Mouse (Mus musculus) thymus, postnatal 14 days (tissue): Measurements from ENCODE around the gene 1810009A15Rik.

Experiments
- DNase-seq: peaks from one replicate; pipeline ENCODE4 v3.0.0; 2021

1810009A15Rik gene

DNA sequence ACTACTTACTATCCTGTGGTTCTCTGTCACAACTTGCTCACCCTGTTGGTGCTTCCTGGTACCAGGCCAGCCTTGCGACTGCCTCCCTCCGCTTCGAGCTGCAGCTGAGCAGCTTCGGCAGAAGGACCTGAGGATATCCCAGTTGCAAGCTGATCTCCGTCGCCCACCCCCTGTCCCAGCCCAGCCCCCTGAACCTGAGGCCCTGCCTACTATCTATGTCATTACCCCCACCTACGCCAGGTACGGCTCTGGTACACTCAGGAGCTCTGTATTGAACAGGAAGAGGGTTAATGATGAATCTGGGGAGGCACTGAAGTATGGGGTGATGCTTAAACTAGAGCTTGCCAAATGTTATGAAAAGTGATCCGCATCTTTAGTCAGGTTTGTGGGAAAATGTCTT, 33.1 kb downstream of the 1810009A15Rik start:
- DNase-seq, result no peak

GRCm38 (mm10) chr19:8926766-8927165, 38.1 kb downstream of the 1810009A15Rik start:
- no peak for DNase-seq

DNA sequence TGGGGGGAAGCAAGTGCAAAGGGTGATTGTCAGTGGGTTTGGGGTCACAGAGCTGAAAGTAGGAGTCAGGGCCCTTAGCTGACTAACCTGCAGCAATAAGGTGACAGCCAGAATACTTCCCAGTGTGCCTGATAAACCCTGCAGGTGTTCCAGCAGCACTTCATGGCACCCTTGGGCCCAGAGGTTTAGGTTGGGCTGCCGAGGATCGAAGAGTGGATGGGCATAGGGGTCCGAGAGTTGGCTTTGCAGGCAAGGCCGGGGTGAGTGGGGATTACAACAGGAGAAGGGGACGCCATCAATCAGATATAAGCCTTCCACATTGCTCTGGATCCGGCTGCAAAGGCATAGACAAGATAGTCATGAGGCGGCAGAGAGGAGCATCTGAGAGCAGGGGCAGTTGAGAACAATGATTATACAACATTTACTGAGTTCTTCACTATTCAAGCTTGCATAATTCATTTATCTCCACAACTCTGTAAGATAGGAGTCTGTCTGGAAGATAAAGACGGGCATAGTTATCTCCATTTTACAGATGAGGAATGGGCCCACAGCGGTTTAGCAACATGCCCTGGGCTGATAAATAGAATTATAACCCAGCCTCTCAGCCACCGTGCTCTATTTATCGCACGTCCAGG, 39.4 kb downstream of the 1810009A15Rik start:
- DNase-seq, result no peak

DNA sequence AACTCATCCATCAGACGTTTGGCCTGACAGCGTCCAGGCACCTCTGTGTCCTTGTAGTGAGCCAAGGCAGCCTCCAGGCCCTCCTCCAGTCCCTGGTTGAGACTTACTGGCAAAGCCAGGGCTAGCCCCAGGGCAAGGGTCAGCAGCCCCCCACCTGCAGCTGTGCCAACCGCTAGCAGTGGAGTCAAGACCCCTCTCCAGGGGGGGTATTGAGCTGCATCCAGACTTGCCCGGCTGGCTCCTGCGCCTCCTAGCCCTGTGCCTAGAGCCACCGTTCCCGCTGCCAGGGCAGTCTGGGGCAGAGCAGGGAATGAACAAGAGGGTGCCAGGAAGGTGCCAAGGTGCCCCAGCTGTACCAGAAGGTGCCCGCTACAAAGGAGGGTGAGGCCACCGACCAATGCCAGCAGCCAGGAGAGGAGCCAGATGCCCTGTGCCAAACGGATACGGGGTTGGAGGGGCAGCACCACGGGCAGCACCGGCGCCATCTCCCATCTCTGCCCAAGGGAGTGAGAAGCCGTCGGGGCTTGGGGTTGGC, 40.1 kb downstream of the 1810009A15Rik start:
- DNase-seq, result no peak

GRCm38 (mm10) chr19:8929224-8930088, 40.8 kb downstream of the 1810009A15Rik start, which contains the start of the genes Rom1 and Eml3:
Gene Rom1 (minus strand): TSS chr19:8929356.
Gene Eml3 (plus strand): TSS chr19:8929552.
- DNase-seq, result peak; percentile 93

GRCm38 (mm10) chr19:8930117-8930516, 41.5 kb downstream of the 1810009A15Rik start:
- no peak for DNase-seq

GRCm38 (mm10) chr19:8930771-8931170, 42.1 kb downstream of the 1810009A15Rik start:
- no peak for DNase-seq

DNA sequence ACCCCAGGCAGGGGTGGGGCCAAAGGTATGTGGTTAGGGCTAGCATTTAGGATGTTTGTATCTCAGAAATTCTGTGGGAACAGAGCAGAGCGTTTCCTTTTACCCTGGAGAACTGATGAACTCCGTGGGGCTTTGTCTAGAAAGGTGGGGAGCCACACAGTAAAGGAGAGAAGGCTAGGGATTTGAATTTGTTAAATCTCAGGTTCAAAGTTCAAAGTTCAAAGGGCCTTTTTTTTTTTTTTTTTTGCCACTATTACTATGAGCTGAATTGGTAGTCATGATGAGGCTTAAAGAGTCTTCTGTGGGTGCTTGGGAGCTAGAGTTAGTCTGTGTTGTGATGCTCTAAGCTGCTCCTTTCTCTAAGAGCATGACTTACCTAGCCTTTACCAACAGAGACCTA, 48.1 kb downstream of the 1810009A15Rik start:
- no peak for DNase-seq
